Mouse (Mus musculus) midbrain, embryonic 10.5 days (tissue): Measurements from ENCODE around the gene Tulp3. TPM values are rescaled to one million over a fixed set of nuclear protein-coding genes. Genes with fewer than 3 reads are reported as not detected.

Source experiments
- DNase-seq: peaks from one replicate; pipeline ENCODE4 v3.0.0-alpha.2; 2017; ENCODE audit warnings: low spot score
- H3K27ac ChIP-seq: fragments of 300-500 bp; sonication (generic); replicated peaks from 2 replicates; pipeline ENCODE4 v1.5.1; 2016; ENCODE audit warnings: mild to moderate bottlenecking
- H3K27me3 ChIP-seq: fragments of 300-500 bp; sonication (generic); 2 replicates; pipeline ENCODE4 v1.6.1; 2016; ENCODE audit warnings: low read depth, mild to moderate bottlenecking; ENCODE audit not compliant: poor library complexity, severe bottlenecking
- H3K36me3 ChIP-seq: fragments of 300-500 bp; sonication (generic); 2 replicates; pipeline ENCODE4 v1.6.1; 2016; ENCODE audit warnings: mild to moderate bottlenecking, moderate library complexity
- H3K4me1 ChIP-seq: fragments of 300-500 bp; sonication (generic); 2 replicates; pipeline ENCODE4 v1.6.1; 2016
- H3K4me3 ChIP-seq: fragments of 300-500 bp; sonication (generic); 2 replicates; pipeline ENCODE4 v1.5.1; 2016; ENCODE audit warnings: mild to moderate bottlenecking, moderate library complexity
- H3K9me3 ChIP-seq: fragments of 300-500 bp; sonication (generic); replicated peaks from 2 replicates; pipeline ENCODE4 v1.6.1; 2016; ENCODE audit warnings: mild to moderate bottlenecking
- WGBS: fragments of 180-500 bp; shearing (Covaris S2); methylation state at CpG from one replicate; pipeline ENCODE4 v1.1.7; 2016; 5-methylcytosine and 5-hydroxymethylcytosine counted together
- polyA plus RNA-seq: library from polyadenylated mRNA; unstranded; fragments of >200 nt; fragmentation: Nextera tagmentation; extraction: Ambion mirVana; gene quantifications from 2 replicates; pipeline ENCODE4 v1.2.1, GENCODE M21; 2016

The Tulp3 gene
- polyA plus RNA-seq, 1 experiment from 2014 or later, result 22.5 TPM

- no peak overlapping the region for H3K4me3 ChIP-seq
- no peaks in the 10 kb centered on the region for H3K27me3 ChIP-seq
- H3K36me3 ChIP-seq, result peaks cover 57% of the 10 kb centered on the region
- no peak for DNase-seq
- WGBS, result 91% methylated on average over 17 of the region's 17 CpGs
- H3K4me1 ChIP-seq, result peaks cover 32% of the 10 kb centered on the region
- no peaks in the 10 kb centered on the region for H3K9me3 ChIP-seq
- no peak overlapping the region for H3K27ac ChIP-seq
Measured at GRCm38 (mm10) chr6:128376371-128377085, 20.9 kb upstream of the Tulp3 start.

- H3K36me3 ChIP-seq, result peaks cover 71% of the 10 kb centered on the region
- no peaks in the 10 kb centered on the region for H3K9me3 ChIP-seq
- WGBS, result 14% methylated on average over 6 of the region's 6 CpGs
- peak; percentile 75 for DNase-seq
- H3K27ac ChIP-seq, result peak within 1 kb of the TSS; percentile 63
- H3K4me1 ChIP-seq, result peaks cover 32% of the 10 kb centered on the region
- H3K4me3 ChIP-seq, result peak within 1 kb of the TSS; percentile 21; the same call in 1 of the 2 replicates
- no peaks in the 10 kb centered on the region for H3K27me3 ChIP-seq
Measured at GRCm38 (mm10) chr6:128375192-128375591, 19.5 kb upstream of the Tulp3 start, which contains the start of the genes Tex52 and Gm44596. Gene Tex52, plus strand, starts transcription at chr6:128375456. Gene Gm44596, plus strand, starts transcription at chr6:128375503.

GRCm38 (mm10) chr6:128370040-128370439 lies 14.4 kb upstream of the Tulp3 start:
- WGBS, result 96% methylated on average over 5 of the region's 5 CpGs
- no peak for DNase-seq
- H3K27me3 ChIP-seq, result no peaks in the 10 kb centered on the region
- H3K36me3 ChIP-seq, result peaks cover 100% of the 10 kb centered on the region
- H3K4me3 ChIP-seq, result no peak overlapping the region
- peaks cover 29% of the 10 kb centered on the region for H3K4me1 ChIP-seq
- no peak overlapping the region for H3K27ac ChIP-seq
- H3K9me3 ChIP-seq, result no peaks in the 10 kb centered on the region

GRCm38 (mm10) chr6:128366466-128366865 lies 10.8 kb upstream of the Tulp3 start:
- no peaks in the 10 kb centered on the region for H3K9me3 ChIP-seq
- no peak overlapping the region for H3K4me3 ChIP-seq
- WGBS, result 94% methylated on average over 5 of the region's 5 CpGs
- no peak for DNase-seq
- peaks cover 71% of the 10 kb centered on the region for H3K36me3 ChIP-seq
- peaks cover 32% of the 10 kb centered on the region for H3K4me1 ChIP-seq
- no peak overlapping the region for H3K27ac ChIP-seq
- H3K27me3 ChIP-seq, result no peaks in the 10 kb centered on the region

- Histone ChIP-seq H3K4me3 (peak overlapping the region; percentile 97), H3K9me3 (no peaks in the 10 kb centered on the region), H3K36me3 (peaks cover 53% of the 10 kb centered on the region), H3K27ac (no peak overlapping the region; the same call in 1 of the 2 replicates), H3K27me3 (no peaks in the 10 kb centered on the region), H3K4me1 (peaks cover 50% of the 10 kb centered on the region)
- 84% methylated on average over 6 of the region's 6 CpGs for WGBS
- DNase-seq, result no peak
Measured at GRCm38 (mm10) chr6:128364721-128365120, 9.1 kb upstream of the Tulp3 start.

- peaks cover 51% of the 10 kb centered on the region for H3K4me1 ChIP-seq
- H3K4me3 ChIP-seq, result peak overlapping the region; percentile 97
- peaks cover 47% of the 10 kb centered on the region for H3K36me3 ChIP-seq
- H3K9me3 ChIP-seq, result no peaks in the 10 kb centered on the region
- DNase-seq, result peak; percentile 76
- H3K27me3 ChIP-seq, result no peaks in the 10 kb centered on the region
- whole genome bisulfite sequencing, result 1% methylated on average over 46 of the region's 46 CpGs
- peak overlapping the region; percentile 99 for H3K27ac ChIP-seq
Measured at GRCm38 (mm10) chr6:128363007-128363825, 7.6 kb upstream of the Tulp3 start.

GRCm38 (mm10) chr6:128362381-128363006 lies 6.8 kb upstream of the Tulp3 start, which contains the start of the genes Rhno1 and Foxm1:
Gene Rhno1, minus strand, starts transcription at chr6:128362911.
Gene Foxm1, plus strand, starts transcription at chr6:128362967.
- under 1% methylated on average over 76 of the region's 76 CpGs for WGBS
- peaks cover 47% of the 10 kb centered on the region for H3K36me3 ChIP-seq
- H3K27me3 ChIP-seq, result no peaks in the 10 kb centered on the region
- H3K4me3 ChIP-seq, result peak within 1 kb of the TSS; percentile 97
- H3K9me3 ChIP-seq, result no peaks in the 10 kb centered on the region
- DNase-seq, result peak; percentile 91
- H3K4me1 ChIP-seq, result peaks cover 51% of the 10 kb centered on the region
- H3K27ac ChIP-seq, result peak within 1 kb of the TSS; percentile 99

- H3K27ac ChIP-seq, result peak overlapping the region; percentile 99
- peaks cover 47% of the 10 kb centered on the region for H3K36me3 ChIP-seq
- no peaks in the 10 kb centered on the region for H3K27me3 ChIP-seq
- peaks cover 51% of the 10 kb centered on the region for H3K4me1 ChIP-seq
- WGBS, result 17% methylated on average over 9 of the region's 9 CpGs
- DNase-seq, result no peak
- peak overlapping the region; percentile 97 for H3K4me3 ChIP-seq
- H3K9me3 ChIP-seq, result no peaks in the 10 kb centered on the region
Measured at GRCm38 (mm10) chr6:128361901-128362300, 6.2 kb upstream of the Tulp3 start.

- no peak overlapping the region for H3K27ac ChIP-seq
- H3K9me3 ChIP-seq, result no peaks in the 10 kb centered on the region
- DNase-seq, result peak; percentile 72
- no peak overlapping the region for H3K4me3 ChIP-seq
- H3K36me3 ChIP-seq, result peaks cover 27% of the 10 kb centered on the region
- H3K27me3 ChIP-seq, result no peaks in the 10 kb centered on the region
- H3K4me1 ChIP-seq, result peaks cover 57% of the 10 kb centered on the region
- 39% methylated on average over 2 of the region's 2 CpGs for WGBS
Measured at GRCm38 (mm10) chr6:128358999-128359398, 3.3 kb upstream of the Tulp3 start.

GRCm38 (mm10) chr6:128355201-128355681 lies 410 bp downstream of the Tulp3 start:
- peak overlapping the region; percentile 93 for H3K27ac ChIP-seq
- under 1% methylated on average over 28 of the region's 28 CpGs for WGBS
- peaks cover 35% of the 10 kb centered on the region for H3K4me1 ChIP-seq
- H3K27me3 ChIP-seq, result no peaks in the 10 kb centered on the region
- peak overlapping the region; percentile 88 for H3K4me3 ChIP-seq
- no peaks in the 10 kb centered on the region for H3K9me3 ChIP-seq
- peaks cover 45% of the 10 kb centered on the region for H3K36me3 ChIP-seq
- no peak for DNase-seq

- Histone ChIP-seq H3K4me3 (peak overlapping the region; percentile 88), H3K4me1 (peaks cover 34% of the 10 kb centered on the region), H3K36me3 (peaks cover 53% of the 10 kb centered on the region), H3K27ac (no peak overlapping the region), H3K27me3 (no peaks in the 10 kb centered on the region), H3K9me3 (no peaks in the 10 kb centered on the region)
- DNase-seq, result no peak
- 61% methylated on average over 3 of the region's 3 CpGs for WGBS
Measured at GRCm38 (mm10) chr6:128354140-128354539, 1.5 kb downstream of the Tulp3 start.

GRCm38 (mm10) chr6:128349711-128350110 lies 5.9 kb downstream of the Tulp3 start:
- Histone ChIP-seq H3K36me3 (peaks cover 36% of the 10 kb centered on the region), H3K4me1 (peaks cover 17% of the 10 kb centered on the region), H3K4me3 (no peak overlapping the region), H3K9me3 (no peaks in the 10 kb centered on the region), H3K27ac (peak overlapping the region; percentile 55; the same call in 1 of the 2 replicates), H3K27me3 (no peaks in the 10 kb centered on the region)
- WGBS, result 64% methylated on average over 7 of the region's 7 CpGs
- no peak for DNase-seq
